Mouse (Mus musculus) kidney, postnatal 4 days (tissue): ENCODE data around the gene Hif3a.
A peak's percentile ranks its signal among the peaks of the same experiment; 100 is the strongest.

ENCODE experiments used
- DNase-seq, 2 experiments: peaks; one replicate each; pipeline ENCODE4 v3.0.0; 2021; ENCODE audit warnings: mixed read lengths in 2 of 2

Gene Hif3a

DNA sequence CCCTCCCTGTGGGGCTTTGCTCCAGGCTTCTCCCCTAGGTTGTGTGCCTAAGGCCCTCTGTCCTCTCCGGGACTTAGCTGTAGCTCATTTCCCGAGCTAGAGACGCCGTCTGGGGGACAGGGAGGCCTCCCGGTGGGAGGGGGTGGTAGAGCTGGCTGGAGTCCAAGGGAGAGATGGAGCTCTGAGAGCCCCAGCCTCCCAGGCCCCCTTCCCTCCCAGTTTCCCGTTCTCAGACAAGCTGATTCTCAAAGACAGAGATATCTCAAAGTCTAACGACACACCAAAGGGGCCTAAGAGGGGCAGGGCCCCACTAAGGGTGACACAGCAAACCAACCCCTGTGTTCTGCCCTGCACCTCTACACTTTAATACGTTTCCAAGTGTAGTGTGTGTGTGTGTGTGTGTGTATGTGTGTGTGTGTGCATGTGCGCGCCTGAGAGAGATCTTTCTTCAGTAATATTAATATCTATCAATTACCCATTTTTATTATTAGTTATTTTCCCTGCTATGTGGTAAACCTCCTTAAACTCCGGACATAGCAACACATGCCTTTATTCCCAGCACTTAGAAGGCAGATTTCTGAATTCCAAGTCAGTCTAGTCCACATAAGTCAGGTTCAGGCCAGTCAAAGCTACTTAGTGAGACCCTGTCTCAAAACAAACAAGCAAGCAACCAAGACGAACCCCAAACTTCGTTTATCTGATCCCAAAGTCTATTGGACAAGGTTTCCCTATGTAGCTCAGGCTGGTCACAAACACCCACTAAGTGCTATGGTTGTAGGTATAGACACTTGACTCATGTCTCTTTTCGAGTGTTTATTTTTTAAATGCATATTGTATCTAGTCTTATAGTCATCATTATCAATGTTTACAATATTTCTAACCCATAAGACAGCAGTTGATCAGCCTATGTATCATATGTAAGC is 5.4 kb downstream of the Hif3a start:
- peak; percentile 62 to 69 for DNase-seq

DNA sequence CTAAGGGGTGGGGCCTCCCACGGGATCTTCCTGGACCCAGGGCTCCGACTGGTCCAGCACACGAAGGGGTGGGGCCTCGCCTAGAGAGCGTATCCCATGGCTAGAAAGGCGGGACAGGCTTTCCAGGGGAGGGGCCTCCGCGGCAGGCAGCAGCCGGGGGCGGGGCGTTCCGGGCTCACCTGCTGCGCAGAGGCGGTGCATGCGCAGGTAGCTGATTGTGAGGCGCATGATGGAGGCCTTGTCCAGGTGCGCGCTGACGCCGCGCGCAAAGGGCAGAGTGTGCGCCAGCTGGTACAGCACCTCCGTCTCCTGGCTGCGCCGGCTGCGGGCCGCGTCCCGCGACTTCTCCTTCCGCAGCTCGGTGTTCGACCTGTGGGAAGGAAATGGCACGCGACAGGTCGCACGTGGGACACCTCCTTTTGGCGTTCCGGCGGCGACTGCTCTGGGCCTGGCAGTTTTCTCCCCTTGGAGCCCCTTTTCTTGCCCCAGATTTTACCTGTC is 6.1 kb downstream of the Hif3a start:
- peak; percentile 91 to 95 for DNase-seq

DNA sequence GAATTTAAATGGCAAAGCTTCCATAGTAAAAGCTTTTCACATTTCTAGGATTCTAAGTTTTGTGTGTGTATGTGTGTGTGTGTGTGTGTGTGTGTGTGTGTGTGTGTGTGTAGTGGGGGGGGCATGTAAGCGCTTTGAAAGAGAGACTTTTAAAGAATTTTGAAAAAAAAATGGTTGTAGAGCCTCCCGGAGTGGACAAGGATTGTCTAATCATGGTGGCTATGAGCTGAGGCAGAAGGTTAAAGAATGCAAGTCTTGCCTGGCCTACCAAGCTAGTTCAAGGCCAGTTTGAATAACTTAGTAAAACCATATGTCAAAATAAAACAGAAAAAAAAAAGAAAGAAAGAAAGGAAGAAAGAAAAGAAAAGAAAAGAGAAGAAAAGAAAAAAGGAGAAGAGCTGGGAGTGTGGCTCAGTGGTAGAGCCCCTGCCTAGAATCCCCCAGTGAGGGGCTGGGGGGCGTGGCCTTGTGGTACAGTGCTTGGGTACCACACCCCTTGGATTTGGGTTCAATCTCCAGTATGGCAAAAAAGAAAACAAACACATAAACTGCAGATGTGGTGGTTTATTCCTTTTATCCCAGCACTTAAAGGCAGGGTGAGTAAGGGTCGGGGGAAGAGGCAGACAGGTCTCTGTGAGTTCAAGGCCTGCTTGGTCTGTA is 6.8 kb downstream of the Hif3a start:
- peak in 1 of 2 experiments; percentile 9 for DNase-seq

DNA sequence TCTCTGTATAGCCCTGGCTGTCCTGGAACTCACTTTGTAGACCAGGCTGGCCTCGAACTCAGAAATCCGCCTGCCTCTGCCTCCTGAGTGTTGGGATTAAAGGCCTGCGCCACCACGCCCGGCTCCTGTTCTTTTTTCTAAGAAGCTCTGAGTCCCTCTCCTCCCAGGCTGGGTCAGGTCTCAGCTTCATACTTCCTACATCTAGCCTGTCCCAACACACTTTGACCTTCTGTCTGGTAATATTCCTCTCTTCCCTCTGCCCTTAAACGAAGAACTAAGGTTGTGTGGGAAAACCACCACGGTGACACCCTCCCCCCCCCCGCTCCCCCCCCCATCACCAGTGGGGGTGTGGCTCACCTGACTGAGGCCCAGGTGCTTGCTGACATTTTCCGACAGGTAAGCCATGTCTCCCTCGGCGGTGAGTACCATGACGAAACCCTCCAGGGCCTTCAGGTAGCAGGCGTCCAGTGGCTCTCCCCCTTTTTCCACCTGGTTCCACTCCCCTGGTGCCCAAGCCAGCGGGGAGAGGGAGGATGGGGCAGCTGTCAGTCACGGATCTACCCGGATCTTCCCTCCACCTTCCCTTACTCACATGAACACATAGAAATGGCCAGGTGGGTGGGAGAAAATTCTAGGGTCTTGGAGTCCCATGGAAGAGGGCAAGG is 7.8 kb downstream of the Hif3a start:
- DNase-seq = no peak

DNA sequence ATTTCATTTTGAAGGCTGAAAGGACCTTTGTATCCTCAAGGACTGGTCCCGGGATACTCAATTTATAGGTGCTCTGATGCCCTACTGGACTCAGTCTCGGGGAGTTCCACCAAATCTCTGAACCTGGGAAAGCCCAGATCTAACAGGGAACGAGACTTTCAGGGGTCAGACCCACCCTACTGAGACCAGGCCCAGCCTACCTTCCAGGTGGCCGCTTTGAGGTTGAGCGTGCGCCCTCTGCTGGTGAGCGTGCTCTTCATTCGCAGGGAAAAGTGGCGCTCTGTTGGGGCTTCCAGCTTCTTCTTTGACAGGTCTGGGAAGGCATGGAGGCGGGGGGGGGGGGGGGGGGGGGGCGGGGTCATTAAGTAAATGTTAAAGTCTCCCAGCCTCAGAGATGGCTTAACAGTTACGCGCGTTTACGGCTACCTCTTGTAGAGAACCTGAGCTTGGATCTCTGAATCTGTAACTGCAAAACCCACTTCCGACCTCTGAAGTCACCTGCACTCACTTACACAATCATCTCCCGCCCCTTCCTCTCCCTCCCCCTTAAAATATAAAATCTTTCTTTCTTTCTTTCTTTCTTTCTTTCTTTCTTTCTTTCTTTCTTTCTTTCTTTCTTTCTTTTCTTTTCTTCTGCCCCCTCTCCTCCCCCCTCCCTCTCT is 11.2 kb downstream of the Hif3a start:
- DNase-seq = peak; percentile 84 to 87

GRCm38 (mm10) chr7:17050491-17050890 is 11.7 kb downstream of the Hif3a start:
- no peak for DNase-seq

DNA sequence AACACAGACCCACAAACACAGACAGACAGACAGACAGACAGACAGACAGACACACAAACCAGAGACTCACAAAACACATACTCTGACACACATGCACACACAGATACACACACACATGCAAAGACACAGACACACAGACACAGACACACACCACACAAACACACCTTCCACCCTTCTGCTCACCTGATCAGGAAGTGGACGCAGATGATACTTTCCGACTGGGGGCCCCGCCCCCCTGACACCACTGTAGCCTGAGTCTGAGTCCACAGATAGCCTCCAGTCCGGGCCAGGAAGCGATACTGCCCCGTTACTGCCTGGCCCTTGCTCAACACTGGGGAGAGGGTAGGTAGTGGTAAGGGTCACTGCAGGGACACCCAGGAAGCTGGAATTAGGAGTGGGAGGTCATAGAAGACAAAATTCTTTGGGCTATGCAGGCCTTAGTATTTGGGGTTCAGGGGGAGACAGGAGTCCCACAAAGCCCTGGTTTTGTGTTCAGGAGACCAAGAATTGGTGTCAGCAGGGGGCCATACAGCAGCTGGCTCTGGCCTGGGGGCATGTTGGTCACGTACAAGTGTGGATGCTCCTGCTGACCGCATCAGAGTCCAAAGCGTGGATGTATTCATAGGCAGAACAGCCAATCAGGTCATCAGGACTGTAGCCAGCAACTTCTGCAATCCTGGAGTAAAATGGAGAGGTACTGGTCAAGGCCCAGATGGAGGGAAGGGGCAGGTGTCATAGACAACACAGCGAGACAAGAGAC is 13.6 kb downstream of the Hif3a start:
- no peak for DNase-seq

- no peak for DNase-seq
These were observed 15.1 kb downstream of the Hif3a start for GRCm38 (mm10) chr7:17047041-17047682.

DNA sequence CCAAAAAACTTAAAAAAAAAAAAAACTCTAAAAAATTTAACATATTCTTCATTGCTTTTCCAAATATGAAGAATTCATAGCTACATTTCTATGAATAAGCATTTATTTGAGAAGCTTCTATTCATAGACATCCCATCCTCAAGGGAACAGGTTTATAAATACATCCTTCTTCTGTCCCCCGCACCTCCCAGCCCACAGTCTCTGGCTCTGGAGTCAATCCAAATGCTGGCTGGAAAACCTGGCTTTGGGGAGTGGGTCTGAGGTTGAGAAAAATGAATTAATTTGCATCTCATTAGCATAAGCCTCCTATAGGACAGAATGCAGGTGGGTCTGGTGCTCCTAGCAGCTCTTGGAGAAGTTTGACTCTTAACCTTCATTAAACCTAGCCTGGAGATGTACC is 16.5 kb downstream of the Hif3a start:
- DNase-seq = no peak

- no peak for DNase-seq
These were observed 22.9 kb downstream of the Hif3a start for GRCm38 (mm10) chr7:17039373-17039772.

GRCm38 (mm10) chr7:17038018-17038695 is 24.1 kb downstream of the Hif3a start:
- no peak for DNase-seq

GRCm38 (mm10) chr7:17030239-17030638 is 32.0 kb downstream of the Hif3a start:
- no peak for DNase-seq

DNA sequence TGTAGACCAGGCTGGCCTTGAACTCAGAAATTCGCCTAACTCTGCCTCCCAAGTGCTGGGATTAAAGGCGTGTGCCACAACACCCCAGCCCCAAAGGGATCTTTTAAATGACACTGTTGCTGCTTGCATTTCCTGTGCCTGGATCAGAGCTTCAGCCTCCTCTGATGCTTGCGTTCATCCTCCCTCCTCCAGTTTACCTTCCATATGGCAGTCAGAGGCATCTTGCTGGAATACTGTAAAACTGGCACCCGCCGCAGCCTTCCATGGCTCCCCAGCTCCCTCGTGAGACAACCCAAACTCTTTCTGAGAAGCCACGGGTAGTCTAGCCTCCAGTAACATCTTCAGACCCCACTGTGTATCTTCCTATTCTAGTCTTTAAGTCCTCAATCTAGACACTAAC is 33.3 kb downstream of the Hif3a start:
- DNase-seq = no peak

GRCm38 (mm10) chr7:17027588-17028343 is 34.5 kb downstream of the Hif3a start, which contains the start of gene Ppp5c:
Gene Ppp5c, minus strand, starts transcription at chr7:17027924.
- peak; percentile 92 to 97 for DNase-seq

GRCm38 (mm10) chr7:17026710-17027587 is 35.3 kb downstream of the Hif3a start:
- no peak for DNase-seq

DNA sequence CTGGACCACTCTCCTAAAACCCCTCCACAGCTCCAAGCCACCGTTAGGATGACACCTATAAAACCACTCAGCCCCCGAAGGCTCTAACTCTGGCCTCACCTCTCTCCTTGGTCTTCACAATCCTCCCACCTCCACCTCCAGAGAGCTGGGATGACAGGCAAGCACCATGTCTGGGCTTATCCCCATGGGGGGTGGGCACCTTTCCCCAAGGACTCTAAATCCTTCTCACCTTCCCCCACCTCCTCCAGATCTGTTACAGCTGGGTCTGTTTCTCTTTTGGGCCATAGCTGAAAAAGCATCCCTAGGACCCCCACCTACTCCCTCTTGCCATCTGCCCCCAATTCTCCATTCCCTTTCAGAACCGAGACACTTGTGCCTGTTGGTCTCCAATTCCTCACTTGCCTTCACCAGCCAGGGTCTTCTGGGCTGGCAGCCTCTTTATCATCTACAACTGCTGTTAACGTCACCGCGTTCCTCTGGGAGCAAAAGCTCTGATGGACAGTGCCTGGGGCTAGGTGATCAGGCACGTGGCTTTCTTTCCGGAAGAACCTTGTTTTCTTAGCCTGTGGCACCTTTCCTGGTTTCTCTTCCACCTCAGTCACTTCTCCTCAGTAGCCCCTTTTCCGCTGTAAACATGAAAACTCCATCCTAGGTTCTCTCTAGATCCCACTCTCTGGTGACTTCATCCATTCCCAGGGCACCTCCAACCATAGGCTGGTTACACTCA is 36.2 kb downstream of the Hif3a start:
- no peak for DNase-seq

GRCm38 (mm10) chr7:17025505-17025894 is 36.7 kb downstream of the Hif3a start:
- DNase-seq = no peak

DNA sequence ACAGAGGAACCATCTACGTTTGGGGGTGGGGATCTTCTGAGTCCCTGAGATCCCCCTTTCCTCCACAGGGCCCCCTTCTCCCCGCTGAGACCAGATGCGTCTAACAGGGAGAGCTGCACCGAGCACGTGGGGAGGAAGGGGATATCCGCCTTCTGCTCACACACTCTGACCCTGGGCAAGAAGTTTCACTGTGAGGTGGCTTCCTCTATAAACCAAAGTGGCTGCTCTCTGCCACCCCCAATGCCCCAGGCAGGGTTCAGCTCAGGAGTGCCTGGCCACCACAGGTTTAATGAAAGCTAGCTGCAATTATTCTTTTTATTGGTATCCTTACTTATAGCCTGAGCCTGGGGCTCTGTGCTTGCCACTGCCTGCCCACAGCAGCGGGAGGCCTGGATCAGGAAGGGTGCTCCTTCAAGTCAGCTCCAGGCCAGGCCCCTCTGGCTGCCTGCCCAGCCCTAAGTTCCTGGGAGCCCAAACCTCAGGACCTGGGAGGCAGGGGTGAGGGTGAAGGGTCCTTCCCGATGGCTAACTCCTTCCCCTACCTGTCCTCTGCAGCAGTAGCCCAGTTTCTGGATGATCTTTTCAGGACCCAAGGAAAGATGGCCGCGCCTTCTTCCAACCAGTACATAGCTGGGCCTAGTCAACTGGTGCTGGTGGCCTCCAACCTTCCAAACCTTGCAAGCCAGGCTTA is 37.3 kb downstream of the Hif3a start:
- peak; percentile 49 to 65 for DNase-seq
